ENCODE assay signal across 8 mouse cellular contexts in genomic region chr12:113139908-113140615, GRCm38 (mm10). TPM values are rescaled to one million over a fixed set of nuclear protein-coding genes. Genes with fewer than 3 reads are reported as not detected.
A peak's percentile ranks its signal among the peaks of the same experiment; 100 is the strongest.
DNase-seq lines count a peak whose midpoint lies in the region; ATAC-seq lines count a peak whose summit lies in the region.

TSS of gene Crip2 (plus strand) at chr12:113140236.

- H3K4me2 ChIP-seq in lung, embryonic 15.5 days: peak within 1 kb of the TSS; percentile 83

- H3K9me3 ChIP-seq in hindbrain, embryonic 10.5 days: no peaks in the 10 kb centered on the region
- no peaks in the 10 kb centered on the region for H3K9me3 ChIP-seq in lung, embryonic 15.5 days

- H3K4me3 ChIP-seq in hindbrain, embryonic 10.5 days: peak within 1 kb of the TSS; percentile 68
- peak within 1 kb of the TSS; percentile 62 for H3K4me3 ChIP-seq in lung, embryonic 15.5 days

- peaks cover 36% of the 10 kb centered on the region for H3K27me3 ChIP-seq in hindbrain, embryonic 10.5 days (ENCODE audit: insufficient read depth, poor library complexity, severe bottlenecking)
- H3K27me3 ChIP-seq in lung, embryonic 15.5 days: no peaks in the 10 kb centered on the region

- ATAC-seq in lung, embryonic 15.5 days (ENCODE audit: borderline replicate concordance, extremely low read depth, low FRiP score, low TSS enrichment): peak; percentile 74

- WGBS in hindbrain, embryonic 10.5 days: under 1% methylated on average over 68 of the region's 68 CpGs
- WGBS in lung, embryonic 15.5 days: 2% methylated on average over 68 of the region's 68 CpGs

- DNase-seq in MEL-GATA-1-ER (ENCODE audit: extremely low read depth, low read depth): peak; percentile 95
- DNase-seq in cerebellum, adult 9-10 months: peak; percentile 56
- peak; percentile 95 for DNase-seq in frontal cortex, adult 2 months (ENCODE audit: extremely low spot score in 1 of 2, low spot score in 1 of 2)
- peak; percentile 95 for DNase-seq in hindbrain, embryonic 10.5 days (ENCODE audit: low spot score)
- peak; percentile 69 for DNase-seq in layer of hippocampus, adult 9-10 months (ENCODE audit: low spot score)
- peak; percentile 90 for DNase-seq in retina, embryonic 14.5 days (ENCODE audit: low spot score)
- DNase-seq in thymus, postnatal 36 days: peak; percentile 91 to 93

- peaks cover 72% of the 10 kb centered on the region for H3K4me1 ChIP-seq in hindbrain, embryonic 10.5 days (replicated peaks)
- peaks cover 60% of the 10 kb centered on the region for H3K4me1 ChIP-seq in lung, embryonic 15.5 days

- peaks cover 61% of the 10 kb centered on the region for H3K36me3 ChIP-seq in hindbrain, embryonic 10.5 days
- H3K36me3 ChIP-seq in lung, embryonic 15.5 days: peaks cover 45% of the 10 kb centered on the region

- H3K9ac ChIP-seq in lung, embryonic 15.5 days: peak within 1 kb of the TSS; percentile 63

- peak within 1 kb of the TSS; percentile 93 for H3K27ac ChIP-seq in hindbrain, embryonic 10.5 days
- H3K27ac ChIP-seq in lung, embryonic 15.5 days: peak within 1 kb of the TSS; percentile 94

RNA-seq across cellular contexts. Expression of gene Crip2, which starts in this region (rescaled TPM):
- polyA plus RNA-seq in frontal cortex, adult 2 months (2012; rRNA removed): 249 and 252 TPM in 2 replicates
- polyA plus RNA-seq in hindbrain, embryonic 10.5 days (2016; fragmentation: Nextera tagmentation; extraction: Ambion mirVana): 195 and 260 TPM in 2 replicates
- polyA plus RNA-seq in lung, embryonic 15.5 days (2015; fragmentation: Nextera tagmentation; extraction: Ambion mirVana): 436 and 471 TPM in 2 replicates

Comparison
In these comparisons a context has a peak if more than half of its experiments do, and no peak if none do; other contexts are left out.
1. Peak in every context shown above with its lines: DNase-seq, ATAC-seq, H3K4me3 ChIP-seq and H3K27ac ChIP-seq.